Mouse (Mus musculus): ENCODE results near the gene Clip2.

GRCm38 (mm10) chr5:134502591-134502990 lies 49.6 kb downstream of the Clip2 start:
- no peak for TF ChIP-seq CTCF (IDR thresholded peaks at IDR 0.05; ENCODE audit: borderline replicate concordance, extremely low read depth, insufficient read depth, insufficient read length)
- TF ChIP-seq POLR2A (IDR thresholded peaks at IDR 0.05; ENCODE audit: borderline replicate concordance, extremely low read depth, insufficient read depth, insufficient read length, poor library complexity, severe bottlenecking): no peak
